Mouse (Mus musculus): ENCODE results near the gene Psen2. TPM values are rescaled to one million over a fixed set of nuclear protein-coding genes. Genes with fewer than 3 reads are reported as not detected.
A peak's percentile ranks its signal among the peaks of the same experiment; 100 is the strongest.

Psen2 gene
- polyA plus RNA-seq, 1 experiment from 2014 or later, result 26.4 TPM

- Histone ChIP-seq H3K27ac (ENCODE audit: low read length) (peak overlapping the region; percentile 54; the same call in 1 of the 2 replicates), H3K9me3 (ENCODE audit: low read length) (no peaks in the 10 kb centered on the region), H3K9ac (replicated peaks; ENCODE audit: low read depth) (no peak overlapping the region), H3K4me2 (replicated peaks; ENCODE audit: low read depth, low read length) (no peak overlapping the region), H3K36me3 (ENCODE audit: insufficient read depth, low read length) (no peaks in the 10 kb centered on the region), H3K4me1 (ENCODE audit: insufficient read depth, low read depth, low read length) (peaks cover 11% of the 10 kb centered on the region), H3K4me3 (ENCODE audit: low read depth, low read length) (no peak overlapping the region), H3K27me3 (replicated peaks; ENCODE audit: insufficient read depth, low read length) (no peaks in the 10 kb centered on the region)
- no peak for ATAC-seq
- TF ChIP-seq EP300 (IDR thresholded peaks at IDR 0.05) (no peak), CTCF (IDR thresholded peaks at IDR 0.05) (no peak)
- 73% methylated on average over 5 of the region's 5 CpGs for WGBS
- no peak for DNase-seq (ENCODE audit: low spot score)
Measured at GRCm38 (mm10) chr1:180303600-180303999, 40.4 kb upstream of the Psen2 start.

GRCm38 (mm10) chr1:180302253-180303120, 39.2 kb upstream of the Psen2 start:
- TF ChIP-seq EP300 (IDR thresholded peaks at IDR 0.05) (peak; percentile 52; the same call in 1 of the 2 replicates), CTCF (IDR thresholded peaks at IDR 0.05) (no peak)
- no peak for DNase-seq (ENCODE audit: low spot score)
- Histone ChIP-seq H3K27ac (ENCODE audit: low read length) (peak overlapping the region; percentile 66), H3K4me2 (replicated peaks; ENCODE audit: low read depth, low read length) (no peak overlapping the region), H3K9ac (replicated peaks; ENCODE audit: low read depth) (0 out of 2 replicates have a peak overlapping the region, but pooled peaks have one; percentile 17), H3K36me3 (ENCODE audit: insufficient read depth, low read length) (no peaks in the 10 kb centered on the region), H3K9me3 (ENCODE audit: low read length) (no peaks in the 10 kb centered on the region), H3K27me3 (replicated peaks; ENCODE audit: insufficient read depth, low read length) (no peaks in the 10 kb centered on the region), H3K4me1 (ENCODE audit: insufficient read depth, low read depth, low read length) (peaks cover 11% of the 10 kb centered on the region), H3K4me3 (ENCODE audit: low read depth, low read length) (no peak overlapping the region)
- peak; percentile 81 for ATAC-seq
- 48% methylated on average over 12 of the region's 12 CpGs for WGBS

GRCm38 (mm10) chr1:180300997-180301396, 37.8 kb upstream of the Psen2 start:
- Histone ChIP-seq H3K4me1 (ENCODE audit: insufficient read depth, low read depth, low read length) (peaks cover 11% of the 10 kb centered on the region), H3K9me3 (ENCODE audit: low read length) (no peaks in the 10 kb centered on the region), H3K36me3 (ENCODE audit: insufficient read depth, low read length) (no peaks in the 10 kb centered on the region), H3K4me3 (ENCODE audit: low read depth, low read length) (no peak overlapping the region), H3K9ac (replicated peaks; ENCODE audit: low read depth) (no peak overlapping the region), H3K27ac (ENCODE audit: low read length) (no peak overlapping the region), H3K27me3 (replicated peaks; ENCODE audit: insufficient read depth, low read length) (no peaks in the 10 kb centered on the region), H3K4me2 (replicated peaks; ENCODE audit: low read depth, low read length) (no peak overlapping the region)
- TF ChIP-seq CTCF (IDR thresholded peaks at IDR 0.05), result no peak
- no peak for TF ChIP-seq EP300 (IDR thresholded peaks at IDR 0.05)
- no peak for DNase-seq (ENCODE audit: low spot score)
- 44% methylated on average over 4 of the region's 4 CpGs for WGBS
- peak; percentile 34; the same call in 1 of the 2 replicates for ATAC-seq

- Histone ChIP-seq H3K27ac (ENCODE audit: low read length) (no peak overlapping the region), H3K9me3 (ENCODE audit: low read length) (no peaks in the 10 kb centered on the region), H3K4me1 (ENCODE audit: insufficient read depth, low read depth, low read length) (peaks cover 11% of the 10 kb centered on the region), H3K9ac (replicated peaks; ENCODE audit: low read depth) (no peak overlapping the region), H3K4me3 (ENCODE audit: low read depth, low read length) (no peak overlapping the region), H3K27me3 (replicated peaks; ENCODE audit: insufficient read depth, low read length) (no peaks in the 10 kb centered on the region), H3K4me2 (replicated peaks; ENCODE audit: low read depth, low read length) (no peak overlapping the region), H3K36me3 (ENCODE audit: insufficient read depth, low read length) (no peaks in the 10 kb centered on the region)
- 87% methylated on average over 4 of the region's 4 CpGs for WGBS
- TF ChIP-seq CTCF (IDR thresholded peaks at IDR 0.05) (no peak), EP300 (IDR thresholded peaks at IDR 0.05) (no peak)
- ATAC-seq (no peak), DNase-seq (ENCODE audit: low spot score) (no peak)
Measured at GRCm38 (mm10) chr1:180300292-180300691, 37.1 kb upstream of the Psen2 start.

- Histone ChIP-seq H3K36me3 (ENCODE audit: insufficient read depth, low read length) (no peaks in the 10 kb centered on the region), H3K9me3 (ENCODE audit: low read length) (no peaks in the 10 kb centered on the region)
- WGBS, result 89% methylated on average over 4 of the region's 4 CpGs
Measured at GRCm38 (mm10) chr1:180299697-180300096, 36.5 kb upstream of the Psen2 start.

GRCm38 (mm10) chr1:180296088-180296487, 32.9 kb upstream of the Psen2 start:
- ATAC-seq, result no peak
- H3K9me3 ChIP-seq (ENCODE audit: low read length), result no peaks in the 10 kb centered on the region
- no peak overlapping the region for H3K4me2 ChIP-seq (replicated peaks; ENCODE audit: low read depth, low read length)
- no peak for TF ChIP-seq CTCF (IDR thresholded peaks at IDR 0.05)
- TF ChIP-seq EP300 (IDR thresholded peaks at IDR 0.05), result no peak
- H3K27me3 ChIP-seq (replicated peaks; ENCODE audit: insufficient read depth, low read length), result no peaks in the 10 kb centered on the region
- no peak for DNase-seq (ENCODE audit: low spot score)
- peak overlapping the region; percentile 27 for H3K27ac ChIP-seq (ENCODE audit: low read length)
- no peaks in the 10 kb centered on the region for H3K4me1 ChIP-seq (ENCODE audit: insufficient read depth, low read depth, low read length)
- 68% methylated on average over 9 of the region's 9 CpGs for WGBS
- no peaks in the 10 kb centered on the region for H3K36me3 ChIP-seq (ENCODE audit: insufficient read depth, low read length)
- no peak overlapping the region for H3K9ac ChIP-seq (replicated peaks; ENCODE audit: low read depth)
- no peak overlapping the region for H3K4me3 ChIP-seq (ENCODE audit: low read depth, low read length)

More at GRCm38 (mm10) chr1:180299697-180300096, 36.5 kb upstream of the Psen2 start:
- H3K4me3 ChIP-seq (ENCODE audit: low read depth, low read length), result no peak overlapping the region
- H3K4me2 ChIP-seq (replicated peaks; ENCODE audit: low read depth, low read length), result no peak overlapping the region
- H3K27me3 ChIP-seq (replicated peaks; ENCODE audit: insufficient read depth, low read length), result no peaks in the 10 kb centered on the region
- H3K9ac ChIP-seq (replicated peaks; ENCODE audit: low read depth), result no peak overlapping the region
- ATAC-seq, result no peak
- TF ChIP-seq EP300 (IDR thresholded peaks at IDR 0.05), result no peak
- TF ChIP-seq CTCF (IDR thresholded peaks at IDR 0.05), result no peak
- peaks cover 11% of the 10 kb centered on the region for H3K4me1 ChIP-seq (ENCODE audit: insufficient read depth, low read depth, low read length)
- no peak overlapping the region for H3K27ac ChIP-seq (ENCODE audit: low read length)
- DNase-seq (ENCODE audit: low spot score), result no peak

All from lung, postnatal 0 days (tissue).